Mouse (Mus musculus) liver, postnatal 0 days (tissue): ENCODE measurements around the gene E130308A19Rik.
A peak's percentile ranks its signal among the peaks of the same experiment; 100 is the strongest.

ENCODE experiments used
- CTCF ChIP-seq: sonication (generic); IDR thresholded peaks from 2 replicates; pipeline ENCODE4 v1.5.1; 2016; ENCODE audit warnings: antibody characterized with exemption, low read depth
- EP300 ChIP-seq: IDR thresholded peaks from 2 replicates; pipeline ENCODE4 v1.6.1; 2016; ENCODE audit warnings: antibody characterized with exemption, low read depth, mild to moderate bottlenecking

GRCm38 (mm10) chr4:59805968-59806878, 180.2 kb downstream of the E130308A19Rik start:
- 0 out of 2 replicates have a peak, but pooled peaks have one; percentile 1 for TF ChIP-seq CTCF
- no peak for TF ChIP-seq EP300
